Mouse (Mus musculus): Measurements from ENCODE around the gene Hoxd3. TPM values are rescaled to one million over a fixed set of nuclear protein-coding genes. Genes with fewer than 3 reads are reported as not detected.

The Hoxd3 gene
- total RNA-seq, 2 experiments from 2014 or later: not detected

DNA sequence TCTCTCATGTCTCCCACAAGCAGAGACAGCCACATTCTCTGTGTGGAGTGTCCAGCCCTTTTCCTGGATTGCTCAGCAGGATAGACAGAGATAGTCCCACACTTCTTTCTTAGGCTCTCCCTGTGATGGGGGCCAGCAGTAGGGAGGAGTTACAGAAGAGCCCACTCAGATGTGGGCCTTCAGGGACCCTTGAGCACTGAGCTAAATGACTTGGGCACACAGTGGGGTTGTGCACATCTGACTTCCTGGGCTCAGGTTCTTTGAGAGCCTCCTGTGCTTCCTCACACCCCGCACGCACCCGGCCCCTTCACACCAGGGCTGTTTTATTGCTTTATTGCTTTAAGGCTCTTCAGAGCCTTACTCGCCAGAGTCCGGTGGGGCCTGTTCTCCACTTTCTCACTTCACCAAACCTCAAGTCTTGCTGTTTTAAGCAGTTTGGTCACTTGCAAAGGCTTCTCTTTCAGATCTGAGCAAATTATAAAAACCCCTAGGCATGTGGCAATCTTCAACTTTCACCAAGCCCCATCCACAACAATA lies 9.3 kb downstream of the Hoxd3 start:
- intact Hi-C loops (cut with DNase I; ENCODE audit: low total_unique reads): no loop called here
- DNase-seq: no peak

DNA sequence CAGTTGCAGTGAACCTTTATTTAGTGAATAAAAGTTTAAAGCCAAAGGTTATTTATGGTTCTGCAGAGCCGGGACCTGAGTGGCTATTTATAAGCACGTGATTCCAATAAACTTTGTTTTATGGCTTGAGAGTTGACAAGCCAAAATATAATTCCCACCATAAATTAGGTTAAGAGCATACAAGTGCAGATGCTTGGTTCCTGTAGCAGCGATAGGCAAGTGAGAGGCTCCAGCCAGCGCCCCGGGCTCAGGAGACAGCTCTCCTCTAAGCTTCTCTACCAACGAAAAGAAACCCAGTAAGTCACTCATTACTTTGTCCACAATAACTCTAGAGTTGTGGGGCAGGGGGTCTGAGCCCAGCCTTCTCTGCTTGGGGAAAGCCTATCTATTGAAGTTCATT lies 10.2 kb downstream of the Hoxd3 start:
- intact Hi-C loops (cut with DNase I; ENCODE audit: low total_unique reads): no loop called here
- DNase-seq: no peak

DNA sequence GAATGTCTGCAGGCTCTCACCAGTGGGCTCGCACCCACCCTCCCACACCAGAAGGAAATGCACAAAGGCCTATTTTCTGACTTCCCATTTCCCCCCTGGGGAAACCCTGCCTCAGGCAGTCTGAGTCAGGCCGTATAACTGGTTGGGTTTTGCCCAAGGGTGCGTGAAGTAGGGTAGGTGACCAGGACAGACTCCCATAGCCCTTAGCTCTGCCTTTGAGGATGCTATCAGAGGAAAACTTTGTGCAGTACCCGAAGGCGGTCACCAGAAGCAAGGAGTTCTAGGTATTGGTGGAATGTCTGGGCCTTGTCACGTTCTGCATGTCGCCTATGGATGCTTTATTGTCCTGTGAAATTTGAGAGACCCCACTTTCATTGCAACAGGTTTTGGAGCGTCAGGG lies 11.2 kb downstream of the Hoxd3 start:
- DNase-seq: no peak
- intact Hi-C loops (cut with DNase I; ENCODE audit: low total_unique reads): no loop called here

DNA sequence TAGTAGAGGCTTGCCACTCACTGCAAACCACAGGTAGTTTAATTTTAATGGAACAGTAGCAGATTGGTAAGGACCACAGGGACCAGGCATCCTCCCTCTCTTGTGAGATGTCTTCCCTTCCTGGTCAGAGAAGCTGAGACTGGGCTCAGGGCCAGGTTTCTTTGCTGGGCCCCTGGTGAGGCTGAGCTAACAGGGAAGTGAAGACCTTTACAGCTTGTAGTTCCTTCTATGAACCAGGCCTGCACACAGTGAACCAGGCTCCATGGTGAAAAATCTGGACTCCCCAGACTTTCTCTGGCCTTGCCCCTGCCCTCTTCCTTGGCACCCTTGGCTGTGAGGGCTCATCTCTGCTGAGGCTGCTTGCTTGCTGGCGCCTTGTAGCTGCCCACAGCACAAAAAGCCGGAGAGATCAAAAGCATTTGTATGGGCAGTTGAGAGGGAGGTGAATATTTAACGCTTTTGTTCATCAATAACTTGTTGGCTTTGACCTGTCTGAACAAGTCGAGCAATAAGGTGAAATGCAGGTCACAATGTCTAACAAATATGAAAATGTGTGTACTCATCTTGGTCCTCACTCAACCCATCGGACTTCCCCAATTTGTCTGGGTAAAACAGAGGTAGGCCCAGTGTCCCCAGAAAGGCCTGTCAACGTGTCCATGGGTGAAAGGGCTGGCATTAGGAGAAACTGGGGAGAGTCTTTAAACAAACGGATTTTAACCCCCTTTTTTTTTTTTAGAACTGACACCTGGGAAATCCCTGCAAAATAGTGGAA lies 12.7 kb downstream of the Hoxd3 start:
- intact Hi-C loops (cut with DNase I; ENCODE audit: low total_unique reads): no loop called here
- no peak for DNase-seq

DNA sequence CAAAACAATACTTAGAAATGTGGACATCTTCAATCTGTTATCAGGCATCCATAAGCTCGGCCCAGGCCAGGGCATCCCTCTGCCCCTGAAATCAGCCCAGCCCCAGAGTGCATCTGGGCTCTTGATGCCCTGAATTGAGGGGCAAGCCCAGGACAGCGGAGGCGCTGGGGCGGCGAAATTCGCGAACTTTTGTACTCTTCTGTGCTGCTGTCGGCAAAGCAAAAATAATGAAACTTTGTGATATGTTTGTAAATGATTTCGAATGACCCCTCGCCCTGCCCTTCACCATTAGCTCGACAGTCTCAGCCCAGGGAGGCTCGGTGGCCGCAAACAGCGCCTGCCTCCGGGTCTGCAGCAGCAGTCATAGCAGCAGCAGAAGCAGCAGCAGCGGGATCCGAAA lies 13.4 kb downstream of the Hoxd3 start:
- intact Hi-C loops (cut with DNase I; ENCODE audit: low total_unique reads): no loop called here
- no peak for DNase-seq

DNA sequence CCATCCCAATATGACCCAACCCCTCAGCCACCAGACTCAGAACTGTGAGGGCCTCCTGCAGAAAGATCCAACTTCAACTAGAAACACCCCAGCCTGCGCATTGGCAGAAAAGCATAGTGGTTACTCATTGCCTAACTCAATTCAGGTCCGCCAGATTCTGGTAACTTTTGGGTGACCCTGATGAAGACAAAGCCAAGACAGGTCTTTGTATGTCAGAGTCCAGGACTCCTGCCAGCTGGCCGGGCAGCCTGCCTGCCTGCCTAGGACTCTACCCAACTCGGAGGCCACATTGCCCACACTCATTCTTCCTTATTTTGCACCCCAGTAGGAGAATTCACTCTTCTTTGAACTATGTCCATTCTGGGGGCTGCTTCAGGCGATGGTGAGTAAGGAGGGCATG lies 14.8 kb downstream of the Hoxd3 start, which contains the start of gene Gm28230:
Gene Gm28230, plus strand, starts transcription at position 178 of the 400 bp plus-strand sequence.
- DNase-seq: no peak
- intact Hi-C loops (cut with DNase I; ENCODE audit: low total_unique reads): no loop called here

DNA sequence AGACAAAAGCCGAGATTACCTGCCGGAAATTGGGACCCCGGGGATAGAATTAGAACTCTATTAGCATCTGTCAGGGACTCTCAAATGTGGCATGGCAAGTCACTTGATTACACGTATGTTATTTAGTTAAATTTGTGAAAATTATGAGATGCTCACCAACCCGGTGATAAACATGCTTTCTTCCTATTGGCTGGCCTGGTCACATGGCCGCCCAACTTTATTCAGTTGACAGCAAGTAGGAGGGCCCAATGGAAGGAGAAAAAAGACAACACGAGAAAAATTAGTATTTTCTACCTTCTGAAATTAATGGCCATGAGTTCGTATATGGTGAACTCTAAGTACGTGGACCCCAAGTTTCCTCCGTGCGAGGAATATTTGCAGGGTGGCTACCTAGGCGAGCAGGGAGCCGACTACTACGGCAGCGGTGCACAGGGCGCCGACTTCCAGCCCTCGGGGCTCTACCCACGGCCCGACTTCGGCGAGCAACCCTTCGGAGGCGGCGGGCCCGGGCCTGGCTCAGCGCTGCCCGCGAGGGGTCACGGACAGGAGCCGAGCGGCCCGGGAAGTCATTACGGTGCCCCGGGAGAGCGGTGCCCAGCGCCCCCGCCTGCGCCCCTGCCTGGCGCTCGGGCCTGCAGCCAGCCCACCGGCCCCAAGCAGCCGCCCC lies 15.4 kb downstream of the Hoxd3 start:
- intact Hi-C loops (cut with DNase I; ENCODE audit: low total_unique reads): no loop called here

DNA sequence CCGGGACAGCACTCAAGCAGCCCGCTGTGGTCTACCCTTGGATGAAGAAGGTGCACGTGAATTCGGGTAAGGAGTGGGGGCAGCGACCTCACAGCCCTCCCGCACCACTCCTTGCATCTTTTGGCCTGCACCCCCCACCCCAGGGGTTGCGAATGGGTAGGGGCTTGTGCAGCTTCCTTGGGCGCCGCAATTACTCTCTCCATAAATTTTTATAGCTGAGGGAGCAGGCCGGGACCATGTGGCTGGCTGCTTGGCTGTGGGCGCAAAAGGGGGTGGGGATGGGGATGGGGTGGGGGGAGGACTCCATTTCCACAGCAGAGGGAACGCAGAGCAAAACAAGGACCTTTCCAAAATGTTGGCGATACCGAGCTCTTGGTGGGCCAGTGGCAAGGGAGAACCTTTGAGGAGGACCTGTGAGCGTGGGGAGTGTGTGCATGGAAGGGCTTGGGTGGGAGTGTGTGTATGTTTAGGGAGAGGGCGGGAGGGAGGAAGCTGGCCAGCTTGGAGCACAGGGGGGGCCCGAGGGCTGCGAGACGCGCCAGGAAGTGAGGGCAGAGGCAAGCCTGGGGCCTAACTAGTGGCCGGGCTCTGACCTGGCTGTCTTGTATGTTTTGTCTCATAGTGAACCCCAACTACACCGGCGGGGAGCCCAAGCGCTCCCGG lies 16.0 kb downstream of the Hoxd3 start:
- DNase-seq: no peak
- intact Hi-C loops (cut with DNase I; ENCODE audit: low total_unique reads): no loop called here

More for the DNA sequence above, 15.4 kb downstream of the Hoxd3 start:
- DNase-seq: no peak

DNA sequence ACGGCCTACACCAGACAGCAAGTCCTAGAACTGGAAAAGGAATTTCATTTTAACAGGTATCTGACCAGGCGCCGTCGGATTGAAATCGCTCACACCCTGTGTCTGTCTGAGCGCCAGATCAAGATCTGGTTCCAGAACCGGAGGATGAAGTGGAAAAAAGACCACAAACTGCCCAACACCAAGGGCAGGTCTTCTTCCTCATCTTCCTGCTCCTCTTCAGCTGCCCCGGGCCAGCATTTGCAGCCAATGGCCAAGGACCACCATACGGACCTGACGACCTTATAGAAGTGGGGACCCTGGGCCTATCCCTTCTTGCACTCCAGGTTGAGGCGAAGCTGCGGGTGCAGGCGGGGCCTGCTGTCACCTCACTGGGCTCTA lies 16.6 kb downstream of the Hoxd3 start:
- intact Hi-C loops (cut with DNase I; ENCODE audit: low total_unique reads): no loop called here
- no peak for DNase-seq

DNA sequence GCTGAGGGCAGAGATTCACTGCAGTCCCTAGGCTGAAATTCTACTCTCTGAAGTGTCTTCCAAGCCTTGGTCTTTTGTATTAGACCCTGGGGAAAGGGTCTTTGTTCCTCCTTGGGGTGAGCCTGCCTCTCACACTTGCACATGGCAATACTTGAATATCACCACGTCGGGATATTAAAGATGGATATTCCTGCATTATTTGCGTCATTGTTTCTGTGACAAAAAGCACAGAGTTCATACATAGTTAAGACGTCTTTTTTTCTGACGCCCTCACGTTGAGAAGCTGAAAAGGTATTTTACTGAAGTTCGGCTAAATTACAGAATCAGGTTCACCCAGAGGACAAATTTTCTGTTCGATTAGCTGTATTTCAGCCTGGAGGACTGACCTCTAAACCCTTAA lies 18.6 kb downstream of the Hoxd3 start:
- DNase-seq: no peak
- intact Hi-C loops (cut with DNase I; ENCODE audit: low total_unique reads): no loop called here

DNA sequence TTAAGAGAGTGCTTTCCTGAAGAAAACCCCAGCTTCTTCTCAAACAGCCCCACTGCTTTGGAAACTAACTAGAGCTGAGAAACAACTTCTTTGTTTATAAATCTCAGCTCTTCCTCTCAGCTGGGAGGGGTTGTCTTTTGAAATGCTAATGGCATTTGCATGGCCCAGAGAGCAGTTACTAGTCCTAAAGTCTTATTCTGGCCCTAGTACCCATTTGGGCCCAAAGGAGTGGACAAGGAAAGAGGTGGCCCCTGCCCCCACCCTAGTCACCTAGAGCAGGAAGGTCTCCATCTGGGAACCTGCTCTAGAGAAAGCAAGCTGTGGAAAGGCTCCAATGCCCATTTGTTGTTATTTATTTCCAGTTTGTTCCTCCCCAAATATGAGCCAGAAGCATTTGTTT lies 19.3 kb downstream of the Hoxd3 start:
- no peak for DNase-seq
- intact Hi-C loops (cut with DNase I; ENCODE audit: low total_unique reads): no loop called here

DNA sequence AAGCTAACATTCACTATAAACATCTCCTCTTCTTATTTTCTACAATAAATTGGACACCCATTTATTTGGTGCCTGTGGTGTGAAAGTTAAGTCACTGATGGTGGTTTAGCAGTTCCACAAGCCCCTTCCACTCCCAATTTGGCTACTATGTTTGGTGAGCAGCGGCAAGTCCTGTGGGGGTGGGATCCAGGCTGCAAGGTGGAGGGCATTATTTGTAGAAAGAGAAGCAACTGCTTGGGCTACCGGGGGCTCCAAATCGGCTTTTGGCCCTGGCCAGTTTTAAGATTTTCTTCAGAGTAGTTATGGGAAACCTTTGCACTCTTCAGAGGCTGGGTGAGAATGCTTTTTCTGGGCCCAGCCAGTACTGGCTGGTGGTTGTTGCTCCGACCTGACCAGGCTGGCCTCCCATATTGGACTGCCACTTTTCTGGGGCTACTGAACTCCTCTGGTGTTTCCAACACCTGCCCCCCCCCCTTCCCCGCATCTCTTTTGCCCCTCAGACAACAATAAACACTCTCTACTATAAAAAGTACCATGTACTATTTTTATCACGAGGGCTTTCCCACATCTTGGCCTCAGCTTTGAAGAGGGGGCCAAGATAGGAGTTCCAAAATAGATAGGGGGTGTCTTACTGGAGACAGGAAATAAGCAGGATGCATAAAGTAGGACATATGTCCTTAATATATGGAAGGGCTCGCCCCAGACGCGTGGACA lies 20.2 kb downstream of the Hoxd3 start:
- intact Hi-C loops (cut with DNase I; ENCODE audit: low total_unique reads): no loop called here
- no peak for DNase-seq

DNA sequence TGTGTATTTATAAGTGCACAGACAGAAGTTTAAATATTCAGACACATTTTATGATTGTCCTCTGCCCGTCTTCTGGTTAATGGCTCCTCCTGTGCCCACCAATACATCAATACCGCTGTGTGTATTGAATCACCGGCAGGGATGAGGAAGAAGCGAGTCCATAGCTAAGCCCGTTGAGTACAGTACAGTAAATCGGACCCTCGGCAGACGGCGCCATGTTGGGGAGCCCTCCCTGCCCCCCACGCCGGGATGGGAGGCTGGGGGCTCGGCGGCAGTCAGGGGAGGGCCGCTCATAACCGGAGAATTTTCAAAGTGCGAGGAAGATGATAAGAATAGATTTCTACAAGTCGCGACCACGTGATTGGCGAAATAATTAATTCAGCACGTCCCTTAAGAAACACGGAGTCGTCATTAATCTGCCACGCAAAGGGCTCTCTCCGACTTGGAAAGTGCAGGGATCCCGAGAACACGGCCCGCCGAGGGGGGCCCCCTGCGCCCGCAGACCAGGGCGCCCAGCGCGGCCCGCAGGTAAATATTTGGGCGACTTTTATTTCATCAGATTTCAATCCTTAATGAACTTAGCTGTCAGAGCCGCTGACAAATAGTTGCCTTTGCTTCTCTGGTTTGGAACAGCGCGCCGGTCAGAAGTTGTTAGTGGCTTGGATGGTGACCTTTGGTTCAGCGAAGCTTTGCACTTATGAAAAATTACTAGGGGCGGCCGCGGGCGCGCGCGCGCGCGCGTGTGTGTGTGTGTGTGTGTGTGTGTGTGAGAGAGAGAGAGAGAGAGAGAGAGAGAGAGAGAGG lies 21.0 kb downstream of the Hoxd3 start:
- intact Hi-C loops (cut with DNase I; ENCODE audit: low total_unique reads): no loop called here

DNA sequence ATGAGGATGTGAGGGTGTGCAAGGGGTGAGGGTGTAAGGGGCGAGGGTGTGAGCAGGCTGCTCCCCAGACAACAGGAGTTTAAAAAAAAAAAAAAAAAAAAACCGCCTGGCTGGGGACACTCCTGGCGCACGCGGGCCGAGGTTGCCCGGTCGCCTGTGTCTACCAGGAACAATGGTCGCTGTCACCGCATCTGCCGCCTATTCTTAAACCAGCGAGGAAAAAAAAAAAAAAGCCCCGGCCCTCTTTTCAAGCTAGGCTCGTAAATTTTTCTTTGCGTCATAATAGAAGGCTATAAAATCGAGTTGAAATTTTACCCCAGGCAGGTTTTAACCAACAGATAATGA lies 21.6 kb downstream of the Hoxd3 start:
- DNase-seq: no peak
- intact Hi-C loops (cut with DNase I; ENCODE audit: low total_unique reads): no loop called here

More for the DNA sequence above, 21.0 kb downstream of the Hoxd3 start:
- no peak for DNase-seq

DNA sequence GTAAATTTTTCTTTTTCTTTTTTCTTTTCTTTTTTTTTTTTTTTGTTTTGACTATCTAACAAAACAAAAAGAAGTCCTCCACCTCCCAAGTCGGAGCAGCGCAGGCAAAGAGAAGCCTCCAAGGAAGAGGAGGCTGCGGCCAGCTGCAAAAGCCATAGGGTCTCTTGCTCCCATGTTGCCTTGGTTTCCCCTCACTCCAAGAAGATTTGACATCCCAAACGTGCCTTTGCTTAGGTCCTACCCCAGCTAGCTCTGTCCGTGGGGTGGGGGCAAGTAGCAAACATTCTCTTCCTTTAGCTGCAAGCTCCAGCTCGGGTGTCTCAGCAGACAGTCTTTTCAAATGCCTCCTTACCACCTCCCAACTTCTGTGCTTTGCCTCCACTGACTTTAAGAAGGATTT lies 22.0 kb downstream of the Hoxd3 start:
- no peak for DNase-seq
- intact Hi-C loops (cut with DNase I; ENCODE audit: low total_unique reads): no loop called here

DNA sequence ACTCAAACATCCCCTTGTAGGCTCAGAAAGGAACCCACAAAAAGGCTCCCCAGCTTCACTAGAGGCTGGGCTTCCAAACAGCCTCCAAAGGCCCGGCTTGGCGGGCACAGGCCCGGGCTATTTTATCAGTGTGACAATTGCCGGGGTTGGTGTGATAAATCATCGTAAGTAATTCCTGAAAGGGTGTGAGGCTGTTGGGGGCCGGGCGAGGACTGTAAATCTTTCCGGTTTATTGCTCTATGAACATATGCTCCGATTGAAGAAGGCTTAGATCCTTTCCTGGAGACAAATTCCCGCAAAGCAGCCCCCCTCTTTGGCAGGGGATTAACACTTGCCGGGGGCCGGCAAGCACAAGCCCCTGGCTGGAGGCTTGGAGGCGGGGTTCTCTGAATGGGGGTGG lies 22.7 kb downstream of the Hoxd3 start:
- intact Hi-C loops (cut with DNase I; ENCODE audit: low total_unique reads): no loop called here

DNA sequence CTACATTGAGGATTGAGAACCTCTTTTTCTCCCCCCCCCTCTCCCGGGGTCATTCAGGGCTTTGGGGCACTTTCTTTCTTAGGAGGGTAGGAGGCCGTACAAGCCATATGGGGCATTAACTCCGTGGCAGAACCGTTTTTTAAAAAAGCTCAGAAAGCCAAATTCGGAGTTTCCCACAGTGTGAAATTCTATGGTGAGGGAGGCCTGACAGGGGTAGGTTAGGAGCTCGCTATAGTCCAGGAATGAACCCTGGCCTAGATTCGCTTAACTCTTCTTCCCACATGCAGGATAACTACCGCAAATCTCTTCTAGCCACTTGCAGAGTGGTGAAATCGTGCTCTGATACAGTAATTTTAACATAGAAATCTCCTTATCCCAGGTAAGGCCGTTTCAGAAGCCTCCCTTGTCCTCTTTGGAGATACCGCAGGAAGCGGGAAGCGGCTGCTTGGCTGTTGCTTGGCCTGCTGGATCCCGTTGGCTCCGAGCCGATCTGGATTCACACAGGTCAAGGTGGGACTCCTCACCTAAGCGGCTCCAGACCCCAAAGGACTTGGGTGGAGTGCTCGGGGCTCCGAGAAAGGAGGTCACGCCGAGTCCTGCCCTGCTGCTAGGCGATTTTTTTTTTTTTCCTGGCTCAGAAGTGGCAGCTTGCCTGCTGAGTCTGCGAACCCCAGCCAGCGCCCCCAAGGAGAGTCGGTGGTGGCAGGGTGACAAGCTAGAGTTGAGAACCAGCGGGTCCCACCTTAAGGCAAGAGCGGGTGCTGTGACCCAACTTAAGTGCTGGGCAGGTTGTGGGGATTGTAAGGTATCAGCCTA lies 23.5 kb downstream of the Hoxd3 start:
- no peak for DNase-seq
- intact Hi-C loops (cut with DNase I; ENCODE audit: low total_unique reads): no loop called here

More for the DNA sequence above, 22.7 kb downstream of the Hoxd3 start:
- no peak for DNase-seq
